Mouse (Mus musculus) cerebellum, adult 9-11 months (tissue): ENCODE results near the gene Tmem255b.

Experiments
- DNase-seq: peaks from one replicate; pipeline ENCODE4 v3.0.0; 2022

The Tmem255b gene

GRCm38 (mm10) chr8:13492198-13492995 lies 57.4 kb downstream of the Tmem255b start:
- DNase-seq = peak; percentile 35

GRCm38 (mm10) chr8:13493011-13493410 lies 58.0 kb downstream of the Tmem255b start:
- DNase-seq = peak; percentile 65

GRCm38 (mm10) chr8:13493858-13494631 lies 59.1 kb downstream of the Tmem255b start, which contains the start of gene Gas6:
TSS of gene Gas6 (minus strand) at chr8:13494490.
- DNase-seq = peak; percentile 78

GRCm38 (mm10) chr8:13501221-13501620 lies 66.2 kb downstream of the Tmem255b start:
- DNase-seq = no peak

- no peak for DNase-seq
Observed at GRCm38 (mm10) chr8:13503936-13504606, 69.1 kb downstream of the Tmem255b start.

GRCm38 (mm10) chr8:13504894-13505674 lies 70.1 kb downstream of the Tmem255b start:
- no peak for DNase-seq

GRCm38 (mm10) chr8:13506849-13507248 lies 71.9 kb downstream of the Tmem255b start:
- peak; percentile 37 for DNase-seq

GRCm38 (mm10) chr8:13507284-13507937 lies 72.4 kb downstream of the Tmem255b start:
- DNase-seq = no peak

- peak; percentile 80 for DNase-seq
Observed at GRCm38 (mm10) chr8:13512016-13512415, 77.0 kb downstream of the Tmem255b start.

GRCm38 (mm10) chr8:13512677-13513076 lies 77.7 kb downstream of the Tmem255b start:
- peak; percentile 92 for DNase-seq

- no peak for DNase-seq
Observed at GRCm38 (mm10) chr8:13513556-13514370, 78.8 kb downstream of the Tmem255b start.

- peak; percentile 67 for DNase-seq
Observed at GRCm38 (mm10) chr8:13516011-13516442, 81.0 kb downstream of the Tmem255b start.

- no peak for DNase-seq
Observed at GRCm38 (mm10) chr8:13516728-13517127, 81.7 kb downstream of the Tmem255b start.

- DNase-seq = no peak
Observed at GRCm38 (mm10) chr8:13517284-13517781, 82.3 kb downstream of the Tmem255b start.
